Mouse (Mus musculus) CD4-positive, CD25-positive, alpha-beta regulatory T cell, adult 2 months (primary cell): Measurements from ENCODE around the gene Gng12.
A peak's percentile ranks its signal among the peaks of the same experiment; 100 is the strongest.
"Not testable (repeated sequence)": the region's sequence is repeated elsewhere in the genome, so short reads cannot be mapped to it uniquely, and the experiment has no call there.

ENCODE experiments used
- DNase-seq: peaks from one replicate; pipeline ENCODE4 v3.0.0-alpha.2; 2012; ENCODE audit warnings: low read depth, low spot score

Gene Gng12

DNA sequence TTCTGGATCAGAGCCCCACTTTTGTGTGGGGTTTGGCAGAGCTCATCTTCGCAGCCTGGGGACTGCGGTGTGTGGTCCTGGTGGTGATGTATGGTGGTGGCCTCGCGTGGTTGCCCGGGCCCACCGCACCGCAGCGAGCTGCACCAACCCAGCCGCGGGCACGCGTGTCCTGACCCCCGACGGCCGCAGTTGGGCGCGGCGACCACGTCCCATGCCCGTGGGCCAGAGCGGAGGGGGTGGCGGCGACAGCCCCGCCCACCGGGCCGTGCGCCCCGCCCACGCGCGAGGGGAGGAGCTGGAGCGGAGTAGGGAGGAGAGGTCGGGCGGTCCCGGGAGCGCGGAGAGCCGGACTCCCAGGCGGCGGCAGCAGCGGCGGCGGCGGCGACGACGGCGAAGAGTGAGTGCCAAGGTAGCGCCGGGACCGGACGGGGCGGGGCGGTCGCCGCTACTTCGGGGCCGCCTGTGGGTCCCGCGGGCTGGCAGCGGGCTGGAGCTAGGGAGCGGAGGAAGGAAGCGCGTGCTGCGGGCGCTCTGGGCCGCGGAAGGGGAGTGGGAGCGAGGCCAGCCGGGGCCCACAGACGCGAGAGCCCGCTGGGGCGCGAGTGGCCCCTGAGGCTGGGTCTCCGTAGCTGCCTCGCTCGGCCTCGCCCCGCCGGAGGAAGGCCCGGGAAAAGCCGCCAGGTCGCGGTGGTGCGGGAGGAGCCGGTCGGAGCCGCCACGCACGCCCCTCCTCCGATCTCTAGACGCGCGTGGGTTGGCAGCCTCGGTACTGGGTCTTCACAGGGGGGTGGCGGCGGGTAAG, at the start of gene Gng12:
Gene Gng12 (plus strand): TSS at position 279 of the 802 bp plus-strand sequence.
- peak; percentile 88 for DNase-seq

DNA sequence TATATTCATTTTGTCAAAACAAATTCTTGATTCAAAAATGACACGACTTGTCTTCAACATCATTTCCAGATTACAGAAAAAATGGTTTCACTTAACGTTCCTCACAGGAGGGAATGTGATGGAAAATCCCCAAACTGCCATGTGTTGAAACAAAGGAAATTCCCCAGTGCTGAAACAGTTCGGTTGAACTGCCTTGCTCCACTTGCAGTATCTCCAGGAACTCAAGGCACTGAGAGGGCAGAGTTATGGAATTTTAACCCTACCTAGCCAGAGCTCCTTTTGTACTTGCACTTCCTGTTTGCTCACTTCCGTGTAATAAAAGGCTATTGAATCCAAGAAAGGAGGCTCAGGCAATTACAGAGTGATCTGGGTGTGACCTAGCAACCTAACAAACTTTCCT, 47.3 kb upstream of the Gng12 start:
- no peak for DNase-seq

DNA sequence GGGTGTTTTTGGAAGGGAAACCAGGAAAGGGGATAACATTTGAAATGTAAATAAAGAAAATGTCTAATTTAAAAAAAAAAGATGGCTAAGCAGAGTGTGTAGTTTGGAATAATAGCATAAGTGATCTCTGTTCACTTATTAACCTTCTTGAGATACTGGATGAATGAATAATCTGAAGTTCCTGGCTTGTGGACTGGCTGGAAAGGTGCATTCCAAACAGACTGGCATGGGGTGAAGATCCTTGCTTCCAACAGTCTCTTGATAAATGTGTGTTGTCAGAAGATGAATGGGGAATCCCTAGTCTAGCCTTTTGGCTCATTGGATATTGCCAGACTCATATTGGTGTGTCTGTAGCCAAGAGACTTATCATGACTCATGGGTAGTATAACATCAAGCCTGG, 40.0 kb upstream of the Gng12 start:
- DNase-seq, result no peak

DNA sequence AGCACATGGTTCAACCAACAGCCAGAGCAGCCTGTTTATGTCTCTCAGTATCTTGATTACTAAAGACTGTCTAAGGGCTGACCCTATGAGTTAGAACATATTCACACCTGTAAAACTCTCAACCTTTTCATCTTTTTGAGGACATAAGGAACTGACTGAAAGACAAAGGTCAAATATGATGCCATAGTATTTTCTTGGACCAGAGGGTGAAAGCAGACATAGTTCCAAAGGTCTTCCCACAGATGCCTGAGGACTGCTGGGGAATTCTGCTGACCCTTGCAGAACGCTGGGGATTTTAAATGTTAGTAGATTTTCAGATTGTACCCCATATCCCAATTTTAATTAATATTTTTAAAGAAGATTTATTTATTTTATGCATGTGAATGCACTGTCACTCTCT, 37.8 kb upstream of the Gng12 start:
- DNase-seq, result no peak

DNA sequence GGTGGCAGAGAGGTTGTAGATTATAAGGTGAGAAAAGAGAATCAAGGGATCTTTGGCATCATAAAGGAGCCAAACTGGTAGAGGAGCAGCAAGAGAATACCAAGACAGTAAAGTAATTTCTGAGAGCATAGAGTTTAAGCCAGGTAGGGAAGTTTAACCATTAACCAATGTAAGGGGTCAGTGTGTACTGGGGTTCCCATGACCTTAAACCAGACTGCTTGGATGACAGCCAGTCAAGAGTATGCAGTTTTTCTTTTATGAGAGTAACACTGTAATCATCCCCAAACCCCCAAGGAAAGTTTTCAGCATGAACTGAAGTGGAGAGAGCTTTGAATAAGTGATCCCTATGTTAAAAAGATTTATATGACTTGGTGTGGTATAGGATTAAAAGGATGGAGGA, 36.8 kb upstream of the Gng12 start:
- DNase-seq, result no peak

DNA sequence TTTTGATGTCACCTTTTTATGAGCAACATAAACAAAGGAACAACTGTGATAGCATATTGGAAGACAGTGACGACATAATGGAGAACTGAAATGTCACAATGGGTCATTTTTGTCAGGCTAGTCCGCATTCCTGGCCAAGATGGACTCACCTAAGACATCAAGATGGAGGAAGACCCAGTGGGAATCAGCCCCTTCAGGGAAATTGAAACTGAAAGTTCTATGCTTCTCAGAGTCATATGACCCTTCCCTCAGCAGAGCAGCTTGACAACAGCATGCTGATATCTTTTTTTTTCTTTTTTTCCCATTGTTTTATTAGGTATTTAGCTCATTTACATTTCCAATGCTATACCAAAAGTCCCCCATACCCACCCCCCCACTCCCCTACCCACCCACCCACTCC, 31.7 kb upstream of the Gng12 start:
- DNase-seq, result peak; percentile 8

DNA sequence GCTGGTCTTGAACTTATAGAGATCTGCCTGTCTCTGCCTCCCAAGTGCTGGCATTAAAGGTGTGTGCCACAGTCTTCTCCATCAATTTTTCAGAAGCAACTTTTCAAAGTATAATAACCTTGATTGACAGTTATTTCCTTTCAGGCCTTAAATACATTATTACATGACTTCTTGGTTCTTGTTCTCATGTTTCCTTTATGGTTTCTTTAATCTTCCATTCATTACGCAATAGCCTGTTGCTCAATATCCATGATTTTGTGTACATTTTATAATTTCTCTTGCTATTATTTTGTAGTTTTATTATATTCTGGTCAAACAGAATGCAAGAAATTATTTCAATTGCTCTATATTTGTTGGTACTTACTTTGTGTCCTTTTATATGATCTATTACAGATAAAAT, 29.9 kb upstream of the Gng12 start:
- no peak for DNase-seq

DNA sequence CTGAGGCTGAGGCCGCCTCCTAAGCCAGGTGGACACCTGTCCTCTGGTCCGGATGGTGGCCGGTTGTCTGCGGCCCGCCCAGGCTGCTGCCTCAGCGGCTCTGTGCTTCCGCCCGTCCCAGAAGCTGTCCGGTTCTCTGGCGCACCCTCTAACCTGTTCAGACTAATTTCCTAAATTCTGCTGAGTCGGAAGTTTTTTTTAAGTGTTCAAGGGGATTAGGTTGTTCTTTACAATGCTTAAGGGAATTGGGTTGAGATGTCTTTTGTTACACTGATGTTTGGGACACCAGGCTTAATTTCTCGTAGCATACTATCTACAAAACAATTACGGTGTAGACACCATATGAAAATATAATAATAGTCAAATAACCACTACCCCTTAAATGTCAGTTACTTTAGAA, 19.1 kb upstream of the Gng12 start:
- not testable (repeated sequence) for DNase-seq

DNA sequence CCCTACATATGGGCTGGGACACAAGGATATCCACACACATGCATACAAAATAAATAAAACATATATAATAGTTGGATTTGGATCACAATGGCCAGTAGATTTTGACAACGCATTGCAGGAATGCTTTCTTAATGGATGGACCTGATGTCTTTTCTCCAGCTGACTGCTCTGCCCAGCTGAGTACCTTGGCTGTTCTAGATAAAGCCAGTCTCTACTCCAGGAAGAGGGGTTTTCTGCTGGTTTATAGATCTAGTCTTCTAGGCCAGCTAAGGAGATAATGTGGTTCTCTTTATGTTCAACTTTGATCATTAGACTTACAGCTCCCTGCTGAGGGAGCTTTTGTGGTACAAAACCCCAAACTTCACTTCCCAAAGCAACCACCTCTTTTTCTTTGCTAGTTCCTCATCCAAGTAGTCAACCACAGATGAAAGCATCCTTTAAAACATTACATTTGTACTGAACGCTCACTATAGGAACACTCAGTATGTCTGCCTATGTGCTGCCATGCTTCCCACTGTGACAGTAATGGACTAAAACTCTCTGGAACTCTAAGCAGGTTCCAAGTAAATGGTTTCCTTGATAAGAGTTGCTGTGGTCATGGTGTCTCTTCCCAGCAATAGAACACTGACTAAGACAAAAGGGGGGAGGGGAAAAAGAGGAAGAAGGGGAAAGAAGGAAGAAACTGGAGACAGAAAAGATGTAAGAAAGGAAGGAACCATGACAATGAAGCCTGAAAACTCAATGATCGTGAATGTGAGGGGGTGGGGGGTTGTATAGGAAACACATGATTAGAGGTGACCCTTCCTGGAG, 5.6 kb upstream of the Gng12 start:
- no peak for DNase-seq

DNA sequence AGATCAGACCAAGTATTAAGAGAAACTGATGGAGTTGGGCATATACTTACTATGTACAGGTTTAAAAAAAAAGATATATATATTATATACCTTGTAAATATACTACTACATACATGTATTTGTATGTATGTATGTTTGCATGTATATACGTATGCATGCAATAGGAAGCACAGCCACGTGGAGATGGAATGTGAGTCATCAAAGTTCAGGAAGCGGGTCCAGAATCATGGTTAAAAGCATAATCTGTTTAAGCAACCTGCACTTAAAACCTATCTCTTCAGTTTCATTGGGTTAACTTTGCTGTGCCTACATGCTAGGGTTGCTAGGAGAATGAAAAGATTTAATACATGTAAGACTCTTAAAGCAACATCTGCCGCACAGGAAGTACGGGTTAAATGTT, 2.2 kb upstream of the Gng12 start:
- no peak for DNase-seq

DNA sequence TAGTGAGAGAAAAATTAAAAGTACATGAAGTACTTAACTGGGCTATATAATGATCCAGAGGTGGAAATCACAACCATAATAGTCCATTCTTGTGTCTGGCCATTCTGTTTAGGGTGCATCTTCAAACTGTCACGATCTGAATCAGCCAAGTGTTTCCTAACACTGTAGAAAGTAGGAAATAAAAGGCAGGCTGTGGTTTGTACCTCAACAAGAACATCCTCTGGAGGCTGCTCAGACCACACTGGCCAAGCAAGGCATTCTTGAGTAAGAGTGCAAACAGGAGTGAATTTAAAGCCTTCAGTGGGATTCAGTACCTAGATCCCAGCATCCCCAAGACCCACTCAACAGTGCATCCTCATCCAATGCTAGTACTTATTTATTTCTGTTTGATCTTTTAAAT, 1.2 kb upstream of the Gng12 start:
- DNase-seq, result peak; percentile 9

DNA sequence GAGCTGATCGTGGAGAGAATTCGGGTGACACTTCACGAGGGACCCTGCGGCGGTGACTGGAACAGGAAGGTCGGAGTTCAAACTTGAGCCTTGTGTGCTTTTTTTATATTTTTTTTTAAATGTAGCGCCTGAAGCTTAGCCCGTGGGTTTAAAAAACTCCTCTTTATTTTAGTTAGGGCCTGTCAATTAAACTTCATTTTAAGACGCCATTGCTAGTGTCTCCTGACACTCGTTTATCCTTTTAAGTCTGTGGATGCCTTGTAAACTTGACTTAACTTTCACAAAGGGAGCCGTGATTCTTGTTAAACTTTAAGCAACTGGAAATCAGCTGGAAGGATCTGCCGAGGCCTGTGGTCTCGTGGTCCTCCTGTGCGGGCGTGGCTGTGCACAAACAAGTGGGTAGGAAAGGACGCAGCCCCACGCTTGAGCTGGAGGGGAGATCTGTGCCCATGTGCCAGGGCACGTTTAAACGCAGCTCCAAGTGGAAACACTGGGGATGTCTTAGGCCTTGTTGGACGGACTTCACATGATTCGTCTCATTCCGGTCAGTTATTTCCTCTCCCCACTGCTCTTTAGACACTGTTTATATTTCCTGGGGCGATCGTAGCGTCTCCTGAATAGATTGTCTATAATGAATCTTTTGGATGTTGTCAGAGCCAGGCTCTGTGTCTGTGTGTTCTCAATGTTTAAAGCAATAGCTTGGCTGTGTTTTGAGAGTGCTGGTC, 886 bp downstream of the Gng12 start:
- DNase-seq, result peak; percentile 37

DNA sequence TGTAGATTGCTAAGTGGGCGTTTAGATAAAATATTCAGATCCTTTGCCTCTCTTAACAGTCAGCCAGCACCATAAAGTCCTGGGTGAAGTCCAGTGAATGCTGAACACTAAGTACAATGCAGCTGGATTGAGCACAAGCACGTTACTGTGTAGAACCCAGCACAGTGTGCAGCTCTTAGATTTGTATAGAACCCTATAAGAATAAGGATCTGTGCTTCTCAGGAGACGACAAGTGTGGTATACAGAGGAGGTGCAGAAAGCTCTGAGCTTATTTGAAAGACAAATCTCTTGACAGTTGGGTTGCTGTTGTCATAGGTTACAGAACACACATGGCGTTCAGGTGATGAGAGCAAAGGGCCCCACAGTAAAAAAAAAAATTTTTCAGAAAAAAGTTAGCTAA, 1.8 kb downstream of the Gng12 start:
- no peak for DNase-seq

DNA sequence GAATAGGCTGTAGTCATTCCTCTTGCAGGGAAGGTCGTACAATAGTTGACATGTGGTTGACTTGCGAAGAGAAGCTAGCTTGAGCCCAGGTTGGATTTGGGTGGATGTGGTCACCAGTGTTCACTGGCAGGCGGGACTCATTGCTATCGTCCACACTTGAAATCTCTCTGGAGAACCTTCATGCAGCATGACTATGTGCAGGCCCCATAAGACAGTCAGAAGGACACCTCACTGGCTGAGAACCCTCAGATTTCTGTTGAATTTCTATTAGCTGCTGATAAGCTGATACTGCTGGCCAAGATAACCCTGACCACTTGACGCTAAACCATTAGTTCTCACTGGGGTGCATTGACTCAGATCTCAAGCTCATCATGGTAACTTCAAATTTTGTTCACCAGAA, 5.7 kb downstream of the Gng12 start:
- DNase-seq, result no peak

DNA sequence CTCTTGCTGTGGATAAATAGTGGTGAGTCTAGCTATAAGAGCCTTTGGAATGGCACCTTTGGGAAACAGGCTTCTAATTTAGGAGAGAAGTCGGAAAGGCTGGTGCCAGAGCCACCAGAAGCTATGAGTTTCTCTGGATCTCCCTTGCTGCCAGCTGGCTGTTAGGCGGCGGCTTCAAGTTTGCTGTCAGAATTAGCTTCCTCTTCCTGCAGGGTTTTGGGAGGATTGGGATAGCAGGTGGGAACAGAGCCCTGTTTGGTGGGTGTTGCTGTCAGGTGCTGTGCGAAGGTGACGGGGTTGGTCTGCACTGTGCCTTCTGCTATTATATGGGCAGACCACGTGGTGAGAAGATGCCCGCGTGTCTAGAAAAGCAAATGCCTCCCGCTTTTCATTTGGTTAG, 7.0 kb downstream of the Gng12 start:
- no peak for DNase-seq

DNA sequence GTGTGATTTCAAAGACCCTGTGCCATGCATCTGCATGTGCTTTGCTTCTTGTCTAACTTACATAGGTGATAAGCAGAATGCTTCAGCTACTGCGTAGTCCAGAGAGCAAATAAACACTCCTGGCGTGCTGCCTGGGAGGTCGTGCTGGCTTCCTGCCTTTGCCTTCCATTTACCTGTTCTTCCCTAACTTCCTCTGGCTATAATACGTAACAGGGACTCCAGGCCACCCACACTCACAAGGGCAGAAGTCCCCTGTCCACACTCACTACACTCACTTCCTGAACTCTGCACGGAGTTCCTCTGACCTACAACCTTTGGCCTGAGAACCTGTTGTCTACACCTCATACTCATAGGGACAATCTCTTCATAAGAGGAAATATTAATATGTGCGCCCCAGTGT, 7.5 kb downstream of the Gng12 start:
- DNase-seq, result no peak

DNA sequence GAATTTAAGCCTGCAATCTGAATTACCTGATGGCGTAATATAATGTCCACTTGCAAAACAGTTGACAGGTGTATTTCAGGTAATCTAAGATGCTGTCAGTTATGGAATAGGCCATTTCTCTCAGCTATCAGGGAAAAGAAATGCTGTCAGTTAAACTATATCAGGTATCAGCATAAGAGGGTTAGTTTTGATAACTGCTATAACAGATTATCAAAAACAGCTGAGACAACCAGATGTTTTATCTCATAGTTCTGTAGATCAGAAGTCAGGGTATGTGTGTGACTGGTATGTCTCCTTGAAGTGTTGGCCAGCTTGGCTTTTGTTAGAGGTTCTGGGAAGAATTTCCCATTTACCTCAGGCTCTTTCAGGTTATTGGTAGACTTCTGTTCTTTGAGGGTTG, 10.0 kb downstream of the Gng12 start:
- no peak for DNase-seq

DNA sequence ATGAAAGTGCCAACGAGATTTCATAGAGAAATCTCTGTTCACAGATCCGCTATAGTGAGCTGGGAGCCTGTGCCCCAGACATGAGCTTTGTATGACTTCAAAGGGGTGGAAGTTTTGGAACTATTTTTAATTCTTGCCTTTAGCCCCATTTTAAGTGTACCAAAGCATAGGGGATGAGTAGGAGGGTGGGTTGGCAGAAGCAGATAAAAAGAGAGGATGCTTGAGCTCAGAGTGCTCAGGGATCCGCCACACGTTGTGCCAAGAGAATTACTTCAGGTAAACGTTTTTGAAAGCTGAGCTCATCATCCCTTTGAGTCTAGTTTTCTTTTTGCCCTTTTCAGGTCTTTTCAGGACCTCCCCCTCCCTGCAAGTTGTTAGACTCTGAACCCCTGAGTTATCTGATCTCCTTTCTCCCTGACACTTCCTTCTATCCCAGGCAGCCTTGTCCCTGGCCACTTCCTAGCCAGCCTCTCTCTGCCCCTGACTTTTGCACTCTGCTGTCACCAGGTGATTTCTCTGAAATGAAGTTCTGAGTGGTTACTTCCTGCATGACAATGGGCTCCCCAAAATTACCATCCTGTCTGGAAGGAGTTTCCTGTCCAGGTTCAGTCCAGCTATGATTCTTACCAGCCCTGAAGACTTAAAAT, 12.3 kb downstream of the Gng12 start:
- DNase-seq, result no peak

DNA sequence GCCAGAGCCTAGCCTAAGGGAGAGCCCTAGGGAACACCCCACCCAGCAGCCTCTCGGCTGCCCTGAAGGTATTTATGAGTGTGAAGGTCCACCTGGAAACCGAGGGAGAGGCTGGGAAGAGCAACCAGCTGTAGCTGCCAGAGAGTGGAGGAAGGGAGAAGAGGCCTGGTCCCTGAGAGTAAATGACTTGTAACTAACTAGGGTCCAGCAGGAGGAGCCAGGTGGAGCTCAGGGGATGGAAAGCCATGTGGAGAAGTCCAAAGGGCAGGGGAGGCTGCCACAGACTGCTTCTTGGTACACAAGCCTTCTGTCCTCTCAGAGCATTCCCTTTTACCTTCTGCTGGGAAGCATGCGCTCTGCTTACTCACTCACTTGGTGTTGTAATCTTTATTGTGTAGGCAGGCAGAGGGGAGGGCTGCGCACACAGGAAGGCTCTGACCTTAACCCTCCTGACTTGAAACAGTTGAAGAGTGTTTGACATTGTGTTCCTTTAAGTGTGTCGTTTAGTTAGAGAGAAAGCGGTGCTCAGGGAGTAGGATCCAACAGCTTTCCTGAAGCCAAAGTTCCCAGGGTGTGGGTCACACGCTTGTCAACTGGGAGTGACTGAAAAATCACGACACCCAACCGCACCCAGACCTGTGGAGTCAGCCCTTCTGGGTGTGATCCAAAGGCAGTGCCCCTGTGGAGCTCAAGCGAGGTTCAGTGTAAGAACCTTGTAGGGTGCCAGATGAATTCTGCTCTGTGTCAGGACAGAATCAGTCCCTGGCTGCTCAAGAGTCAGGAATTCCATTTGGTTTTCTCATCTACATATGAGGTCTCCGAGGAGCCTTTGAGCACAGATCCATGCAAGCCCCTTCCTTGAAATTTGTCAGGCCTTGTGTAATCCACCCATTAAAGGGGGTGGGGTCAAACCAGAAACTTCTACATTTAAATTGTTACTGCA, 14.6 kb downstream of the Gng12 start:
- DNase-seq, result no peak

DNA sequence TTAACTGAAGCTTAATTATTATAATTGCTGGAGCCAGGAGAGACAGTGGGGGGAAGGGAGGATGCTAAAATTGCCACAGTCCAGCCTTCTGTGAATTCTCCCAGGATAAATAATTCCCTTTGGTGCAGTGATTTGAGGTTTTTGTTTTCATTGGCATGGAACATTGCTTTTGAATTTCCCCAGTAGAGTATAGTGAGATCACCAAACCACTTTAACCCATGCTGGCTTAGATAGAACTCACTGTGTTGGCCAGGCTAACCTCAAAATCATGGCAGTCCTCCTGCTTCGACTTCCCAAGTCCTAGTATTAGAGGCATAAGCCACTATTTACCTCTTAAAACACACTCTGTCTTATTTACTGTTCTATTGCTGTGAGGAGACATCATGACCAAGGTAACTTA, 17.2 kb downstream of the Gng12 start:
- DNase-seq, result no peak

DNA sequence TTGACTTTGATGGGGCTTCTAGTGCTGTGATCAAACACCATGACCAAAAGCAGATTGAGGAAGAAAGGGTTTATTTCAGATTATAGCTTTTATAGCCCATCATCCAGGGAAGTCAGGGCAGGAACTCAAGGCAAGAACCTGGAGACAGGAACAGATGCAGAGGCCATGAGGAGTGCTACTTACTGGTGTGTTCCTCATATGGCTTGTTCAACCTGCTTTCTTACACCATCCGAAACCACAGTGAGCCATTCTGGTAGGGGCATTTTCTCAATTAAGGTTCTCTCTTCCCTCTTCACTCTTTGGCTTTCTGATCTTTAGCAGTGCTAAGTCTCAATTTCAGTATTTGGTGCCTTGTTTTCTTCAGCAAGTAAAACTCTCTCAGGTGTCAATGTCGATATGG, 19.4 kb downstream of the Gng12 start:
- DNase-seq, result no peak
